Mouse (Mus musculus) testis, adult 10 weeks (tissue): Measurements from ENCODE around the gene Kcnj5. TPM values are rescaled to one million over a fixed set of nuclear protein-coding genes. Genes with fewer than 3 reads are reported as not detected.

Experiments
- polyA plus RNA-seq: library from polyadenylated mRNA; stranded (reverse); fragments of 350-450 nt; fragmentation: Illumina TruSeq; extraction: RNeasy Lipid Tissue Mini Kit (QIAGEN cat#74804); gene quantifications from one replicate; pipeline ENCODE4 v1.2.3, GENCODE M21; 2014; ENCODE audit warnings: low read depth, low replicate concordance

Kcnj5 gene
- not detected for polyA plus RNA-seq

GRCm38 (mm10) chr9:32344051-32344450 lies at the start of gene Kcnj5:
Gene Kcnj5, minus strand, starts transcription at chr9:32344350.

GRCm38 (mm10) chr9:32372202-32372601 lies 28.1 kb upstream of the Kcnj5 start, which contains the start of gene Kcnj1:
Gene Kcnj1, plus strand, starts transcription at chr9:32372493.

Other genes starting within 250 kb of the Kcnj5 start
- gene Arhgap32, start 228.2 kb downstream of the Kcnj5 start, polyA plus RNA-seq, result 6.6 TPM
- 0.67 TPM for gene Kcnj1, start 28.1 kb upstream of the Kcnj5 start, polyA plus RNA-seq
- gene Fli1, start 198.5 kb upstream of the Kcnj5 start, polyA plus RNA-seq, result 0.94 TPM